Mouse (Mus musculus) hindbrain, embryonic 11.5 days (tissue): ENCODE results near the gene Mapt. TPM values are rescaled to one million over a fixed set of nuclear protein-coding genes. Genes with fewer than 3 reads are reported as not detected.

Experiments
- ATAC-seq: fragments of 200-750 bp; cut with Nextera tagmentation; 2 replicates; pipeline ENCODE4 v1.8.0; 2017; ENCODE audit warnings: mild to moderate bottlenecking, moderate TSS enrichment, moderate library complexity; ENCODE audit not compliant: low FRiP score
- DNase-seq: peaks from one replicate; pipeline ENCODE4 v3.0.0-alpha.2; 2015; ENCODE audit warnings: low spot score
- H3K27ac ChIP-seq: fragments of 300-500 bp; sonication (generic); 2 replicates; pipeline ENCODE4 v1.5.1; 2014; ENCODE audit warnings: mild to moderate bottlenecking, low read depth, low read length
- H3K27me3 ChIP-seq: fragments of 300-500 bp; sonication (generic); 2 replicates; pipeline ENCODE4 v1.6.1; 2014; ENCODE audit warnings: mild to moderate bottlenecking, low read length, moderate library complexity, mixed read lengths; ENCODE audit not compliant: control insufficient read depth, insufficient read depth
- H3K36me3 ChIP-seq: fragments of 300-500 bp; sonication (generic); 2 replicates; pipeline ENCODE4 v1.6.1; 2014; ENCODE audit warnings: mild to moderate bottlenecking, low read length, moderate library complexity, mixed read lengths; ENCODE audit not compliant: control insufficient read depth, insufficient read depth
- H3K4me1 ChIP-seq: fragments of 300-500 bp; sonication (generic); replicated peaks from 2 replicates; pipeline ENCODE4 v1.6.1; 2014; ENCODE audit warnings: low read length, mixed read lengths; ENCODE audit not compliant: control insufficient read depth, insufficient read depth
- H3K4me2 ChIP-seq: fragments of 300-500 bp; sonication (generic); replicated peaks from 2 replicates; pipeline ENCODE4 v1.6.1; 2014; ENCODE audit warnings: mild to moderate bottlenecking, low read depth, low read length
- H3K4me3 ChIP-seq: fragments of 300-500 bp; sonication (generic); 2 replicates; pipeline ENCODE4 v1.5.1; 2014; ENCODE audit warnings: low read depth, low read length
- H3K9ac ChIP-seq: fragments of 300-500 bp; sonication (generic); 2 replicates; pipeline ENCODE4 v1.6.1; 2014; ENCODE audit warnings: low read depth, low read length
- H3K9me3 ChIP-seq: fragments of 300-500 bp; sonication (generic); 2 replicates; pipeline ENCODE4 v1.6.1; 2016; ENCODE audit warnings: low read length; ENCODE audit not compliant: control insufficient read depth
- WGBS: fragments of 180-500 bp; shearing (Covaris S2); extraction: QIAGEN DNeasy Blood & Tissue Kit; methylation state at CpG from one replicate; pipeline ENCODE4 v1.1.7; 2014; 5-methylcytosine and 5-hydroxymethylcytosine counted together
- polyA plus RNA-seq: library from polyadenylated mRNA; unstranded; fragments of >200 nt; fragmentation: Nextera tagmentation; extraction: Ambion mirVana; gene quantifications from 2 replicates; pipeline ENCODE4 v1.2.1, GENCODE M21; 2014

Mapt gene
- polyA plus RNA-seq, 1 experiment from 2014 or later: 94.9 TPM

GRCm38 (mm10) chr11:104379635-104380034, 148.4 kb downstream of the Mapt start:
- H3K27ac ChIP-seq: no peak overlapping the region
- H3K4me2 ChIP-seq: no peak overlapping the region
- no peak for ATAC-seq
- no peak for DNase-seq
- H3K9ac ChIP-seq: no peak overlapping the region
- no peaks in the 10 kb centered on the region for H3K27me3 ChIP-seq
- no peak overlapping the region for H3K4me3 ChIP-seq
- 81% methylated on average over 1 of the region's 1 CpGs for WGBS
- H3K4me1 ChIP-seq: no peaks in the 10 kb centered on the region
- H3K9me3 ChIP-seq: no peaks in the 10 kb centered on the region
- H3K36me3 ChIP-seq: no peaks in the 10 kb centered on the region

Other genes starting within 250 kb of the Mapt start
- gene Crhr1, start 98.5 kb upstream of the Mapt start, polyA plus RNA-seq: 0.73 and 1.1 TPM in 2 replicates
- gene Sppl2c, start 45.1 kb upstream of the Mapt start, polyA plus RNA-seq: not detected in 2 replicates
- 29.8 and 31.3 TPM in 2 replicates for gene Kansl1, start 237.5 kb downstream of the Mapt start, polyA plus RNA-seq